Mouse (Mus musculus) kidney, adult 18-20 months (tissue): ENCODE results near the gene Pym1.
A peak's percentile ranks its signal among the peaks of the same experiment; 100 is the strongest.

Source experiments
- DNase-seq: peaks from one replicate; pipeline ENCODE4 v3.0.0; 2021

Gene Pym1

GRCm38 (mm10) chr10:128745946-128746613, 1.6 kb upstream of the Pym1 start:
- DNase-seq, result no peak

GRCm38 (mm10) chr10:128746972-128747645, 580 bp upstream of the Pym1 start:
- DNase-seq, result no peak

- peak; percentile 84 for DNase-seq
These were observed 669 bp downstream of the Pym1 start for GRCm38 (mm10) chr10:128748252-128748864.

- no peak for DNase-seq
These were observed 25.2 kb downstream of the Pym1 start for GRCm38 (mm10) chr10:128772895-128773294.

GRCm38 (mm10) chr10:128773685-128774084, 26.0 kb downstream of the Pym1 start:
- DNase-seq, result no peak

- no peak for DNase-seq
These were observed 30.8 kb downstream of the Pym1 start for GRCm38 (mm10) chr10:128778441-128778840.

GRCm38 (mm10) chr10:128779011-128779795, 31.5 kb downstream of the Pym1 start:
- DNase-seq, result peak; percentile 72

GRCm38 (mm10) chr10:128780200-128780599, 32.5 kb downstream of the Pym1 start:
- DNase-seq, result no peak

GRCm38 (mm10) chr10:128790398-128791124, 42.9 kb downstream of the Pym1 start, which contains the start of gene Mmp19:
Mmp19 (plus strand) TSS chr10:128790910.
- DNase-seq, result no peak

- no peak for DNase-seq
These were observed 44.4 kb downstream of the Pym1 start for GRCm38 (mm10) chr10:128792041-128792440.

- DNase-seq, result no peak
These were observed 45.6 kb downstream of the Pym1 start for GRCm38 (mm10) chr10:128793258-128793657.

- no peak for DNase-seq
These were observed 46.7 kb downstream of the Pym1 start for GRCm38 (mm10) chr10:128794391-128794790.

GRCm38 (mm10) chr10:128795581-128795980, 47.9 kb downstream of the Pym1 start:
- no peak for DNase-seq

- DNase-seq, result no peak
These were observed 51.0 kb downstream of the Pym1 start for GRCm38 (mm10) chr10:128798676-128799075.

- DNase-seq, result no peak
These were observed 54.3 kb downstream of the Pym1 start for GRCm38 (mm10) chr10:128801981-128802495.

- no peak for DNase-seq
These were observed 55.3 kb downstream of the Pym1 start for GRCm38 (mm10) chr10:128802956-128803355.

- no peak for DNase-seq
These were observed 55.7 kb downstream of the Pym1 start for GRCm38 (mm10) chr10:128803361-128803760.

- DNase-seq, result peak; percentile 51
These were observed 56.1 kb downstream of the Pym1 start, which contains the start of gene Dnajc14 for GRCm38 (mm10) chr10:128803771-128804270. Dnajc14 (plus strand) TSS chr10:128804062.

GRCm38 (mm10) chr10:128804271-128805091, 56.8 kb downstream of the Pym1 start, which contains the start of gene Tmem198b:
Tmem198b (minus strand) TSS chr10:128804370.
- DNase-seq, result peak; percentile 68

GRCm38 (mm10) chr10:128805092-128806000, 57.7 kb downstream of the Pym1 start:
- DNase-seq, result peak; percentile 95
